Mouse (Mus musculus) CH12.LX (cell line): ENCODE results near the gene Tmbim7. TPM values are rescaled to one million over a fixed set of nuclear protein-coding genes. Genes with fewer than 3 reads are reported as not detected.

Source experiments
- DNase-seq: peaks from one replicate; pipeline ENCODE4 v3.0.0-alpha.2; 2013; ENCODE audit errors: extremely low read depth
- H3K27ac ChIP-seq: 2 replicates; pipeline ENCODE4 v1.5.1; 2012; ENCODE audit warnings: low read depth, mild to moderate bottlenecking, control low read depth, moderate library complexity; ENCODE audit not compliant: insufficient read depth
- H3K27me3 ChIP-seq: replicated peaks from 2 replicates; pipeline ENCODE3; 2012; ENCODE audit warnings: inconsistent platforms
- H3K36me3 ChIP-seq, 2 experiments: replicated peaks in 1 of 2; 2 replicates each; pipeline versions ENCODE3 to v1.6.1; 2012; ENCODE audit warnings: inconsistent platforms in 1 of 2, low read length in 1 of 2, mild to moderate bottlenecking in 1 of 2, mixed read lengths in 1 of 2, moderate library complexity in 1 of 2; ENCODE audit not compliant: control insufficient read depth in 1 of 2, insufficient read depth in 1 of 2
- H3K4me1 ChIP-seq, 2 experiments: 2 replicates each; pipeline ENCODE4 v1.6.1; 2012; ENCODE audit warnings: inconsistent platforms in 1 of 2, moderate library complexity in 1 of 2; ENCODE audit not compliant: insufficient read depth in 2 of 2, control insufficient read depth in 1 of 2
- H3K4me2 ChIP-seq: 2 replicates; pipeline ENCODE4 v1.6.1; 2012; ENCODE audit warnings: low read depth, mild to moderate bottlenecking, control low read depth; ENCODE audit not compliant: poor library complexity, insufficient read depth, severe bottlenecking
- H3K4me3 ChIP-seq, 3 experiments: fragments of 150-350 bp in 1 of 3; sonication (generic) in 1 of 3; replicated peaks in 1 of 3; 2 replicates each; pipeline versions ENCODE3 to v1.5.1; 2011 to 2012; ENCODE audit warnings: low read depth in 2 of 3, low read length in 2 of 3, mild to moderate bottlenecking in 2 of 3, moderate library complexity in 2 of 3, control low read depth in 1 of 3, improper control_type of control experiment in 1 of 3, inconsistent platforms in 1 of 3, mixed read lengths in 1 of 3; ENCODE audit not compliant: poor library complexity in 1 of 3
- H3K79me2 ChIP-seq: replicated peaks from 2 replicates; pipeline ENCODE4 v1.6.1; 2012; ENCODE audit warnings: mild to moderate bottlenecking, moderate library complexity; ENCODE audit not compliant: control insufficient read depth, poor library complexity, insufficient read depth, severe bottlenecking; ENCODE audit errors: extremely low read depth
- H3K9ac ChIP-seq: 2 replicates; pipeline ENCODE4 v1.6.1; 2012; ENCODE audit warnings: low read depth, mild to moderate bottlenecking, control low read depth, moderate library complexity; ENCODE audit not compliant: insufficient read depth
- H3K9me3 ChIP-seq: replicated peaks from 2 replicates; pipeline ENCODE3; 2012; ENCODE audit warnings: low read length, inconsistent platforms, mixed read lengths
- BHLHE40 ChIP-seq: IDR thresholded peaks from 2 replicates; pipeline ENCODE4 v1.6.1; 2011; ENCODE audit warnings: mild to moderate bottlenecking, low read depth, low read length, improper control_type of control experiment
- CTCF ChIP-seq, 2 experiments: IDR thresholded peaks in 1 of 2; conservative IDR thresholded peaks in 1 of 2; 2 replicates each; pipeline ENCODE4 v1.5.1; 2011 to 2012; ENCODE audit warnings: low read depth in 2 of 2, low read length in 2 of 2, improper control_type of control experiment in 1 of 2, inconsistent platforms in 1 of 2, mild to moderate bottlenecking in 1 of 2, moderate library complexity in 1 of 2
- GABPA ChIP-seq: IDR thresholded peaks from 2 replicates; pipeline ENCODE4 v1.6.1; 2012; ENCODE audit warnings: low read depth, low read length, improper control_type of control experiment, inconsistent platforms; ENCODE audit not compliant: insufficient replicate concordance
- HCFC1 ChIP-seq: IDR thresholded peaks from 2 replicates; pipeline ENCODE4 v1.6.1; 2012; ENCODE audit warnings: low read depth, mild to moderate bottlenecking, inconsistent platforms, low read length, improper control_type of control experiment
- IRF4 ChIP-seq: IDR thresholded peaks from 2 replicates; pipeline ENCODE4 v1.6.1; 2014; ENCODE audit warnings: low read depth, mild to moderate bottlenecking, inconsistent platforms, low read length, improper control_type of control experiment
- JUN ChIP-seq: IDR thresholded peaks from 2 replicates; pipeline ENCODE4 v1.6.1; 2011; ENCODE audit warnings: low read depth, mild to moderate bottlenecking, low read length, improper control_type of control experiment, moderate library complexity; ENCODE audit not compliant: insufficient read depth
- JUND ChIP-seq: conservative IDR thresholded peaks from 2 replicates; pipeline ENCODE4 v1.6.1; 2011; ENCODE audit warnings: low read depth, low read length, improper control_type of control experiment
- KAT2A ChIP-seq: IDR thresholded peaks from 2 replicates; pipeline ENCODE4 v1.6.1; 2012; ENCODE audit warnings: low read length, improper control_type of control experiment, inconsistent platforms; ENCODE audit not compliant: insufficient replicate concordance
- MAFK ChIP-seq: IDR thresholded peaks from 2 replicates; pipeline ENCODE4 v1.6.1; 2011; ENCODE audit warnings: low read length, improper control_type of control experiment; ENCODE audit not compliant: insufficient replicate concordance
- MAZ ChIP-seq: IDR thresholded peaks from 2 replicates; pipeline ENCODE4 v1.6.1; 2012; ENCODE audit warnings: low read depth, mild to moderate bottlenecking, inconsistent platforms, low read length, improper control_type of control experiment, moderate library complexity
- MEF2A ChIP-seq: IDR thresholded peaks from 2 replicates; pipeline ENCODE4 v1.6.1; 2014; ENCODE audit warnings: low read depth, mild to moderate bottlenecking, inconsistent platforms, low read length, improper control_type of control experiment, borderline replicate concordance
- MXI1 ChIP-seq: IDR thresholded peaks from 2 replicates; pipeline ENCODE4 v1.6.1; 2011; ENCODE audit warnings: mild to moderate bottlenecking, low read depth, low read length, improper control_type of control experiment
- MYC ChIP-seq: IDR thresholded peaks from 2 replicates; pipeline ENCODE4 v1.6.1; 2011; ENCODE audit warnings: low read depth, mild to moderate bottlenecking, improper control_type of control experiment, low read length
- NRF1 ChIP-seq: IDR thresholded peaks from 2 replicates; pipeline ENCODE4 v1.6.1; 2014; ENCODE audit warnings: low read depth, mild to moderate bottlenecking, inconsistent platforms, low read length, improper control_type of control experiment, moderate library complexity
- PAX5 ChIP-seq: IDR thresholded peaks from 2 replicates; pipeline ENCODE4 v1.6.1; 2012; ENCODE audit warnings: low read length, inconsistent platforms, mixed read lengths
- POLR2AphosphoS2 ChIP-seq: IDR thresholded peaks from 2 replicates; pipeline ENCODE4 v1.6.1; 2011; ENCODE audit warnings: low read depth, low read length, improper control_type of control experiment
- RAD21 ChIP-seq: IDR thresholded peaks from 2 replicates; pipeline ENCODE4 v1.6.1; 2011; ENCODE audit warnings: low read depth, mild to moderate bottlenecking, low read length, improper control_type of control experiment, moderate library complexity
- RCOR1 ChIP-seq: conservative IDR thresholded peaks from 2 replicates; pipeline ENCODE4 v1.6.1; 2012; ENCODE audit warnings: low read depth, mild to moderate bottlenecking, inconsistent platforms, low read length, improper control_type of control experiment
- SIN3A ChIP-seq: IDR thresholded peaks from 2 replicates; pipeline ENCODE4 v1.6.1; 2012; ENCODE audit warnings: low read length, improper control_type of control experiment, inconsistent platforms
- TBP ChIP-seq: conservative IDR thresholded peaks from 2 replicates; pipeline ENCODE4 v1.6.1; 2011; ENCODE audit warnings: low read depth, low read length, improper control_type of control experiment
- TCF12 ChIP-seq: IDR thresholded peaks from 2 replicates; pipeline ENCODE4 v1.6.1; 2014; ENCODE audit warnings: low read depth, mild to moderate bottlenecking, inconsistent platforms, low read length, improper control_type of control experiment
- UBTF ChIP-seq: IDR thresholded peaks from 2 replicates; pipeline ENCODE4 v1.6.1; 2012; ENCODE audit warnings: low read depth, mild to moderate bottlenecking, inconsistent platforms, low read length, improper control_type of control experiment, moderate library complexity
- ZKSCAN1 ChIP-seq: IDR thresholded peaks from 2 replicates; pipeline ENCODE4 v1.6.1; 2012; ENCODE audit warnings: low read depth, inconsistent platforms, low read length, improper control_type of control experiment, borderline replicate concordance
- ZNF384 ChIP-seq: IDR thresholded peaks from 2 replicates; pipeline ENCODE4 v1.6.1; 2012; ENCODE audit warnings: low read depth, low read length, improper control_type of control experiment, inconsistent platforms
- dilution Hi-C: fragments of 300-500 bp; cut with MboI; formaldehyde crosslinking; loops from 2 replicates; pipeline ENCODE4 v1.14.3; 2020; ENCODE audit warnings: low sequenced_read_pairs; ENCODE audit not compliant: extremely low pct_unique_long_range_greater_than_20kb, extremely low pct_ligation_motif_present
- in situ Hi-C: fragments of 300-500 bp; cut with MboI; formaldehyde crosslinking; loops from 3 replicates; pipeline ENCODE4 v1.14.3; 2019; ENCODE audit warnings: low sequenced_read_pairs, low pct_ligation_motif_present, low pct_unique_long_range_greater_than_20kb, mixed read lengths
- polyA plus RNA-seq: library from polyadenylated mRNA; unstranded; fragments of >175 nt; gene quantifications from 2 replicates; pipeline ENCODE4 v1.2.1, GENCODE M21; 2012; ENCODE audit warnings: low read depth; ENCODE audit not compliant: insufficient read length
- total RNA-seq, 2 experiments: library from RNA; depleted of rRNA; stranded (reverse); fragments of 300-350 nt in 1 of 2; fragments of >200 nt in 1 of 2; gene quantifications; 2 replicates each; pipeline ENCODE4 v1.2.3; 2012 to 2014

The Tmbim7 gene
- total and polyA plus RNA-seq, 3 experiments: not detected

- H3K4me3 ChIP-seq: no peak overlapping the region
- no peak overlapping the region for H3K27ac ChIP-seq
- H3K4me2 ChIP-seq: no peak overlapping the region
- H3K79me2 ChIP-seq: no peaks in the 10 kb centered on the region
- H3K36me3 ChIP-seq: peaks cover 15 to 48% of the 10 kb centered on the region in 2 experiments
- no peak for DNase-seq
- H3K4me1 ChIP-seq: peaks cover 0 to 4% of the 10 kb centered on the region in 2 experiments; a peak in 1 of 4 replicates
- dilution Hi-C loops: no loop called here
- H3K9me3 ChIP-seq: no peaks in the 10 kb centered on the region
- H3K27me3 ChIP-seq: no peaks in the 10 kb centered on the region
- in situ Hi-C loops: no loop called here
- no peak overlapping the region for H3K9ac ChIP-seq
- no peak for TF ChIP-seq JUND
- no peak for TF ChIP-seq BHLHE40
- no peak for TF ChIP-seq UBTF
- no peak for TF ChIP-seq ZKSCAN1
- TF ChIP-seq MEF2A: no peak
- TF ChIP-seq POLR2AphosphoS2: no peak
- TF ChIP-seq IRF4: no peak
- no peak for TF ChIP-seq ZNF384
- TF ChIP-seq MYC: no peak
- TF ChIP-seq TBP: no peak
- TF ChIP-seq PAX5: no peak
- TF ChIP-seq NRF1: no peak
- TF ChIP-seq MAZ: no peak
Measured at GRCm38 (mm10) chr5:3702180-3702579, 51.2 kb downstream of the Tmbim7 start.

GRCm38 (mm10) chr5:3715800-3716199 is 64.8 kb downstream of the Tmbim7 start:
- Histone ChIP-seq H3K27ac (no peak overlapping the region), H3K4me1 (no peaks in the 10 kb centered on the region), H3K27me3 (no peaks in the 10 kb centered on the region), H3K36me3 (peaks cover 18 to 61% of the 10 kb centered on the region in 2 experiments), H3K9ac (no peak overlapping the region), H3K79me2 (no peaks in the 10 kb centered on the region), H3K4me3 (no peak overlapping the region), H3K9me3 (no peaks in the 10 kb centered on the region), H3K4me2 (no peak overlapping the region)
- DNase-seq: no peak
- in situ Hi-C loops: no loop called here
- dilution Hi-C loops: no loop called here
- no peak for TF ChIP-seq RAD21
- TF ChIP-seq KAT2A: no peak
- no peak for TF ChIP-seq HCFC1
- no peak for TF ChIP-seq TCF12
- no peak for TF ChIP-seq MAFK
- no peak for TF ChIP-seq MYC
- TF ChIP-seq JUND: no peak
- TF ChIP-seq RCOR1: no peak
- TF ChIP-seq JUN: no peak
- no peak for TF ChIP-seq UBTF
- TF ChIP-seq MXI1: no peak
- TF ChIP-seq ZKSCAN1: no peak
- no peak for TF ChIP-seq GABPA
- TF ChIP-seq IRF4: no peak
- no peak for TF ChIP-seq CTCF (conservative IDR thresholded peaks at IDR 0.05 in 1 of 2, IDR thresholded peaks at IDR 0.05 in 1 of 2; ENCODE audit: low read depth in 2 of 2, low read length in 2 of 2)
- no peak for TF ChIP-seq SIN3A
